Mouse (Mus musculus) G1E (cell line): ENCODE data around the gene Cdiptos. TPM values are rescaled to one million over a fixed set of nuclear protein-coding genes. Genes with fewer than 3 reads are reported as not detected.

ENCODE experiments used
- ATAC-seq: 2 replicates; pipeline ENCODE4 v1.8.0; 2016; ENCODE audit warnings: mild to moderate bottlenecking; ENCODE audit not compliant: insufficient number of reproducible peaks, poor library complexity, low FRiP score, severe bottlenecking; ENCODE audit errors: extremely low read depth
- DNase-seq: peaks from one replicate; pipeline ENCODE4 v3.0.0; 2012; ENCODE audit warnings: low spot score
- H3K27me3 ChIP-seq: 2 replicates; pipeline ENCODE4 v1.6.1; 2012; ENCODE audit warnings: mild to moderate bottlenecking, low read length, inconsistent platforms; ENCODE audit not compliant: insufficient read depth
- H3K36me3 ChIP-seq: replicated peaks from 2 replicates; pipeline ENCODE3; 2012; ENCODE audit warnings: mild to moderate bottlenecking, inconsistent platforms
- H3K4me1 ChIP-seq: 2 replicates; pipeline ENCODE4 v1.6.1; 2012; ENCODE audit warnings: low read depth, low read length, inconsistent platforms, mixed read lengths; ENCODE audit not compliant: insufficient read depth
- H3K4me3 ChIP-seq: 2 replicates; pipeline ENCODE4 v1.5.1; 2012; ENCODE audit warnings: low read depth, mild to moderate bottlenecking, inconsistent platforms, low read length, moderate library complexity, mixed read lengths
- H3K9me3 ChIP-seq: replicated peaks from 2 replicates; pipeline ENCODE4 v1.6.1; 2012; ENCODE audit warnings: inconsistent platforms
- CTCF ChIP-seq: IDR thresholded peaks from 2 replicates; pipeline ENCODE4 v1.5.1; 2012; ENCODE audit warnings: low read depth, low read length, inconsistent platforms, mixed read lengths
- GATA1 ChIP-seq: IDR thresholded peaks from 2 replicates; pipeline ENCODE4 v1.6.1; 2012; ENCODE audit warnings: borderline replicate concordance, low read length, inconsistent platforms, mixed read lengths
- GATA2 ChIP-seq: IDR thresholded peaks from 2 replicates; pipeline ENCODE4 v1.6.1; 2012; ENCODE audit warnings: low read depth, low read length, inconsistent platforms, borderline replicate concordance
- POLR2AphosphoS5 ChIP-seq: IDR thresholded peaks from 2 replicates; pipeline ENCODE4 v1.6.1; 2012; ENCODE audit warnings: low read depth, low read length, inconsistent platforms; ENCODE audit not compliant: insufficient replicate concordance
- TAL1 ChIP-seq: conservative IDR thresholded peaks from 2 replicates; pipeline ENCODE4 v1.6.1; 2012; ENCODE audit warnings: low read depth, low read length, inconsistent platforms, mixed read lengths
- polyA plus RNA-seq: library from polyadenylated mRNA; stranded (reverse); fragments of >175 nt; gene quantifications from 2 replicates; pipeline ENCODE4 v1.2.3, GENCODE M21; 2012
- total RNA-seq, 2 experiments: library from RNA; stranded (forward) in 1 of 2; stranded (reverse) in 1 of 2; fragments of 200-1000 nt in 1 of 2; fragments of >200 nt in 1 of 2; fragmentation: Nextera tagmentation in 1 of 2; gene quantifications; 2 replicates each; pipeline ENCODE4 v1.2.3; 2014 to 2017

Gene Cdiptos
- total and polyA plus RNA-seq, 3 experiments: 0.18 to 2.0 (median 0.55) TPM

DNA sequence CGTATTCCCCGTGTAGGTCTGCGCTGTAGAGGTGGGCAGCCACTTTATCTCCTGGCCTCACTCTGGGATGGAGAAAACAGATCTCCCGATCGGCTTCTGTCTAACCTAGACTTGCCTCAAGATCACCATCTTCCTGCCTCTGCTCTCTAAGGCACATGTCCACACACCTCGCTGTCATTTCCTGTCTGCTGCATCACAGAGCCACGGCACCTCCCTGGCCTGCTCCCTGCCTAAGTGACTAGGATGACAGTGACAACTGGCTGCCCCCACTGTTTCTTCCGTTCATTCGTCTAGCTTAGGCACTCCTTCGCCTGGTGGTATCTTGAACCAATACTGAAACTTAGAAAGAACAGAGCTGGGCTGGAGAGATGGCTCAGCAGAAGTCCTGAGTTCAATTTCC is 23.7 kb upstream of the Cdiptos start:
- no peak overlapping the region for H3K4me3 ChIP-seq
- DNase-seq (no peak), ATAC-seq (no peak)
- H3K27me3 ChIP-seq: no peaks in the 10 kb centered on the region
- no peak for TF ChIP-seq CTCF
- no peak for TF ChIP-seq GATA2
- TF ChIP-seq GATA1: no peak
- TF ChIP-seq TAL1: no peak
- TF ChIP-seq POLR2AphosphoS5: no peak
- H3K4me1 ChIP-seq: peaks cover 7% of the 10 kb centered on the region
- peaks cover 53% of the 10 kb centered on the region for H3K36me3 ChIP-seq
- H3K9me3 ChIP-seq: peaks cover 4% of the 10 kb centered on the region

- DNase-seq (no peak), ATAC-seq (no peak)
- peaks cover 3% of the 10 kb centered on the region; the same call in 1 of the 2 replicates for H3K4me1 ChIP-seq
- H3K36me3 ChIP-seq: peaks cover 61% of the 10 kb centered on the region
- no peaks in the 10 kb centered on the region; the same call in 1 of the 2 replicates for H3K27me3 ChIP-seq
- peaks cover 4% of the 10 kb centered on the region for H3K9me3 ChIP-seq
- TF ChIP-seq POLR2AphosphoS5 (no peak), GATA2 (no peak), CTCF (no peak), TAL1 (no peak), GATA1 (no peak)
- no peak overlapping the region for H3K4me3 ChIP-seq
These were observed 20.6 kb upstream of the Cdiptos start for GRCm38 (mm10) chr7:126996449-126996848.

DNA sequence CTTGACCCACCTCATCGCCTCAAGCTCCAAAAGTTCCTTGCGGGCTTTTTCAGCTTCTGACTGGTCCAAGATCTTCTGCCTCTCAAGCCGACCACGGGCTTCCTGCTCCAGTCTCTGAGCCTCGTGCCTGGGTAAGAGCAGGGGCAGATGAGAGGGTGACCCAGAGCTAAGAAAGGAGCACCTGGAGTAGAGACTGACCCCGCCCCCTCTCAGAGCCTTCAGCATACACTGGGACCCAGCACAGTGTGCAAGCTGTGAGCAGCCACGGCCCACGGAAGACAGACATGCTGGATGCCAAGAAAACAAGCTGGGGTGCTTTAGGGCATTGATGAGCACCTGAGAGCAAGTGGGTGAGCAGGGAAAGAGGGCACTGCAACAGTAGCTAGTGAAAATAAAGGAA is 12.9 kb upstream of the Cdiptos start:
- Histone ChIP-seq H3K27me3 (no peaks in the 10 kb centered on the region; the same call in 1 of the 2 replicates), H3K4me1 (no peaks in the 10 kb centered on the region), H3K9me3 (no peaks in the 10 kb centered on the region), H3K4me3 (no peak overlapping the region), H3K36me3 (peaks cover 45% of the 10 kb centered on the region)
- ATAC-seq (no peak), DNase-seq (no peak)
- no peak for TF ChIP-seq CTCF
- TF ChIP-seq GATA1: no peak
- no peak for TF ChIP-seq TAL1
- TF ChIP-seq POLR2AphosphoS5: no peak
- no peak for TF ChIP-seq GATA2

GRCm38 (mm10) chr7:126986319-126986718 is 10.4 kb upstream of the Cdiptos start:
- no peaks in the 10 kb centered on the region for H3K9me3 ChIP-seq
- H3K36me3 ChIP-seq: peaks cover 50% of the 10 kb centered on the region
- DNase-seq: no peak
- peaks cover 14% of the 10 kb centered on the region for H3K4me1 ChIP-seq
- no peak for ATAC-seq
- TF ChIP-seq TAL1 (no peak), GATA2 (no peak), GATA1 (no peak), CTCF (no peak), POLR2AphosphoS5 (no peak)
- no peak overlapping the region for H3K4me3 ChIP-seq
- H3K27me3 ChIP-seq: no peaks in the 10 kb centered on the region; the same call in 1 of the 2 replicates

GRCm38 (mm10) chr7:126984667-126985444 is 9.0 kb upstream of the Cdiptos start:
- no peaks in the 10 kb centered on the region; the same call in 1 of the 2 replicates for H3K27me3 ChIP-seq
- no peak overlapping the region for H3K4me3 ChIP-seq
- TF ChIP-seq GATA2 (no peak), CTCF (no peak), GATA1 (no peak), TAL1 (no peak), POLR2AphosphoS5 (no peak)
- no peaks in the 10 kb centered on the region for H3K9me3 ChIP-seq
- ATAC-seq: no peak
- no peak for DNase-seq
- peaks cover 17% of the 10 kb centered on the region for H3K4me1 ChIP-seq
- H3K36me3 ChIP-seq: peaks cover 61% of the 10 kb centered on the region

- TF ChIP-seq TAL1: no peak
- TF ChIP-seq GATA1: no peak
- Histone ChIP-seq H3K27me3 (no peaks in the 10 kb centered on the region; the same call in 1 of the 2 replicates), H3K4me1 (peaks cover 35% of the 10 kb centered on the region), H3K4me3 (no peak overlapping the region), H3K36me3 (peaks cover 62% of the 10 kb centered on the region), H3K9me3 (no peaks in the 10 kb centered on the region)
- ATAC-seq (no peak), DNase-seq (no peak)
These were observed 7.2 kb upstream of the Cdiptos start for GRCm38 (mm10) chr7:126983113-126983512.

DNA sequence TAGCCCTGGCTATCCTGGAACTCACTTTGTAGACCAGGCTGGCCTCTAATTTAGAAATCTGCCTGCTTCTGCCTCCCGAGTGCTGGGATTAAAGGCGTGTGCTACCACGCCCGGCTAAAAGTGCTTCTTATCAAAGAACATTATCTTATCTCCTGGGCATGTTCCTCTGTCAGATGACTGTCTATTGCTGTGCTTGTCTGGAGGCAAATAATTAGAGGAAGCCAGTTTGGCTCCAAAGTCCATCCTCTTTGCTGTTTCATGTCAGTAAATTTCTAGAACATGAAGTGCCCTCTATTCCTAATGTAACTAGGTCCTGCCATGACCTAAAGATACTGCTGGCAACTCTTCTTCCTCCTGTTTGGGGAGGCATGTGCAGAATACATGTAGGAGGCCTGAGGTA is 6.2 kb upstream of the Cdiptos start:
- H3K27me3 ChIP-seq: no peaks in the 10 kb centered on the region; the same call in 1 of the 2 replicates
- no peak for TF ChIP-seq GATA1
- TF ChIP-seq CTCF: no peak
- no peak for TF ChIP-seq POLR2AphosphoS5
- H3K4me1 ChIP-seq: peaks cover 44% of the 10 kb centered on the region
- no peaks in the 10 kb centered on the region for H3K9me3 ChIP-seq
- peaks cover 61% of the 10 kb centered on the region for H3K36me3 ChIP-seq
- DNase-seq (no peak), ATAC-seq (no peak)
- no peak overlapping the region for H3K4me3 ChIP-seq
